Mouse (Mus musculus): ENCODE data around the gene Slc9a3r2.

DNA sequence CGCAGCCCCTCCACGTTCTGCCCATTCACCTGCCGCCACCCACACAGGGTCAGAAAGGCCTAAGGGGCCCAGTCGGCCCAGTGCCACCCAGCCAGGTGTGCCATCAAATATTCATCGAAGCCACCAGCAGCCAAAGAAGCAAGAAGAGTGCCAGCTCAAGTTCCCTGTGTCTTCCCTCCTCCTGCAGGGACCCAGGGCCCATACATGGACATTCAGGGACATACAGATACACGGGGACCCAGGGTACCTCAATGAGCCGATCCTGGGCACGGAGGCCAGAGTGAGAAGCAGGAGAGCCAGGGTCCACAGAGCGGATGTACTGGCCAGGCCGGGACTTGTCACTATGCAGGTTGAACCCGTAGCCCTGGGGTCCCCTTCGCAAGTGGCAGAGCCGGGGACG is 8.2 kb downstream of the Slc9a3r2 start:
- no peak for TF ChIP-seq CTCF (IDR thresholded peaks at IDR 0.05)
- no peak for TF ChIP-seq EP300 (IDR thresholded peaks at IDR 0.05)
